Mouse (Mus musculus) macrophage (primary cell): Measurements from ENCODE around the gene Tmem239. TPM values are rescaled to one million over a fixed set of nuclear protein-coding genes. Genes with fewer than 3 reads are reported as not detected.
"Not testable (repeated sequence)": the region's sequence is repeated elsewhere in the genome, so short reads cannot be mapped to it uniquely, and the experiment has no call there.

Experiments
- H3K27ac ChIP-seq: fragments of 350-480 bp; formaldehyde crosslinking; 2 replicates; pipeline ENCODE4 v1.9.0; 2021
- H3K36me3 ChIP-seq: fragments of 350-480 bp; formaldehyde crosslinking; 2 replicates; pipeline ENCODE4 v1.9.0; 2021; ENCODE audit errors: inconsistent target
- H3K4me3 ChIP-seq: fragments of 350-480 bp; formaldehyde crosslinking; 2 replicates; pipeline ENCODE4 v1.9.0; 2021; ENCODE audit errors: inconsistent target
- H3K79me2 ChIP-seq: fragments of 350-480 bp; formaldehyde crosslinking; 2 replicates; pipeline ENCODE4 v1.9.0; 2021; ENCODE audit errors: inconsistent target
- WGBS: methylation state at CpG from one replicate; pipeline ENCODE4 v1.1.7; 2026; ENCODE audit warnings: inconsistent platforms; ENCODE audit not compliant: missing documents; 5-methylcytosine and 5-hydroxymethylcytosine counted together
- polyA plus RNA-seq: library from polyadenylated mRNA; stranded (reverse); fragments of 250-400 nt; gene quantifications from 3 replicates; pipeline ENCODE4 v1.2.4, GENCODE M21; 2018; ENCODE audit warnings: inconsistent platforms
- total RNA-seq, 78 experiments: library from RNA; depleted of rRNA; stranded (reverse); fragments of 250-400 nt; gene quantifications; 1 replicate in 9 of 78; 2 replicates in 24 of 78; 3 replicates in 43 of 78; 4 replicates in 2 of 78; pipeline ENCODE4 v1.2.4; 2018; ENCODE audit warnings: inconsistent platforms in 56 of 78

The Tmem239 gene
- not detected for total RNA-seq (2018; cell fraction: chromatin; rRNA removed)
- not detected for total RNA-seq (2018; cell fraction: cytosol; rRNA removed)
- total RNA-seq (2018; cell fraction: nucleus; rRNA removed): not detected
- polyA plus RNA-seq: not detected in 3 replicates

DNA sequence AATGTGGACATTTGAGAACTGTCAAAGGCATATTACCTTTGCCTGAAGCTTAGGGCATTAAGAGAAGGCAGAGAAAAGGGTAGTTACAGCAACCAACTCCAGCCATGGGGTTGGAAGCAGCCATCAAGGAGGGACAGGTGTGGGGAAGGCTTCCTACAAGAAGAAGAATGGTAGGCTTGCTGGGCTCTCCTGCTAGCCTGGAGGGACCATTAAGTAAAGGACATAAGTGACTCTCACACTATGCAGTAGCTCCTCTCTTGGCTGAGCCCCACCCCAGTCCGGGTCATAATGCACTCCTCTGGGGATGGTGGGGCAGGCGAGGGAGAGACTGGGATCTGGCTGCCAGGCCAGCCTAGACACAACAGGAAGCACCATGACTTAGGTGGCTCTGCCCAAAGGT, at the start of gene Tmem239:
Tmem239 (plus strand) TSS at position 301 of the 400 bp plus-strand sequence.
- no peak within 1 kb of the TSS for H3K27ac ChIP-seq
- 78% methylated on average over 2 of the region's 2 CpGs for WGBS

GRCm38 (mm10) chr2:130357551-130357950, 48.7 kb upstream of the Tmem239 start:
- Histone ChIP-seq H3K36me3 (no peaks in the 10 kb centered on the region), H3K27ac (no peak overlapping the region), H3K4me3 (no peak overlapping the region), H3K79me2 (no peaks in the 10 kb centered on the region)
- WGBS: 86% methylated on average over 5 of the region's 5 CpGs

More for the DNA sequence above, at the start of gene Tmem239:
- H3K4me3 ChIP-seq: no peak within 1 kb of the TSS
- H3K36me3 ChIP-seq: no peaks in the 10 kb centered on the region
- no peaks in the 10 kb centered on the region for H3K79me2 ChIP-seq

GRCm38 (mm10) chr2:130358852-130359251, 47.4 kb upstream of the Tmem239 start:
- H3K27ac ChIP-seq: no peak overlapping the region
- H3K4me3 ChIP-seq: no peak overlapping the region
- no peaks in the 10 kb centered on the region for H3K36me3 ChIP-seq
- WGBS: 14% methylated on average over 5 of the region's 5 CpGs
- no peaks in the 10 kb centered on the region for H3K79me2 ChIP-seq

DNA sequence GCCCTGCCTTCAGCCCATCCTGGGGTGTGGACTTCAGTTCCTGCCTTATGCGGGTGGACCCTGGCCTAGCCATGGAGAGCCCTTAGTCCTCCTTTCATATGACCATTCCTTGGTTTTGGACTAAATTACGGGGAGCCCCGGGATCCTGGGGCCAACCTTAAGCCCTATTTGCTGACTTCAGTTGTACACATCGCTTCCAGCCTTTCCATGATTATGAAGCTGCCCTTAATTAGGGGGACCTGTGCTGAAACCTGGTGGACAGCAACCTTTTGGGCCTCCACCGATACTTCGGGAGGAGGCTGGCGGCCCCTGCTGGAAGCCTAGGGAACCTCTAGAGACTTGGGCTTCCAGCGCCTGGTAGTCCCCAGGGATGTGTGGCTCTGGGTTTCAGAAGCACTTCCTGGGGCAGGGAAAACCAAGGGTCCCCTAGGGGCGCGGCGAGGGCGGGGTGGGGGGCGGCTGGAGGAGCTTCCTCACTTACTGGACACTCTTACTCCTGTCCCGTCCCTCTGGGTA, 43.7 kb upstream of the Tmem239 start:
- H3K4me3 ChIP-seq: no peak overlapping the region
- no peak overlapping the region for H3K27ac ChIP-seq
- 8% methylated on average over 14 of the region's 14 CpGs for WGBS
- H3K36me3 ChIP-seq: no peaks in the 10 kb centered on the region
- no peaks in the 10 kb centered on the region for H3K79me2 ChIP-seq

GRCm38 (mm10) chr2:130365211-130366094, 40.8 kb upstream of the Tmem239 start:
- Histone ChIP-seq H3K4me3 (no peak overlapping the region), H3K79me2 (no peaks in the 10 kb centered on the region), H3K36me3 (no peaks in the 10 kb centered on the region), H3K27ac (no peak overlapping the region)
- WGBS: 12% methylated on average over 30 of the region's 30 CpGs

DNA sequence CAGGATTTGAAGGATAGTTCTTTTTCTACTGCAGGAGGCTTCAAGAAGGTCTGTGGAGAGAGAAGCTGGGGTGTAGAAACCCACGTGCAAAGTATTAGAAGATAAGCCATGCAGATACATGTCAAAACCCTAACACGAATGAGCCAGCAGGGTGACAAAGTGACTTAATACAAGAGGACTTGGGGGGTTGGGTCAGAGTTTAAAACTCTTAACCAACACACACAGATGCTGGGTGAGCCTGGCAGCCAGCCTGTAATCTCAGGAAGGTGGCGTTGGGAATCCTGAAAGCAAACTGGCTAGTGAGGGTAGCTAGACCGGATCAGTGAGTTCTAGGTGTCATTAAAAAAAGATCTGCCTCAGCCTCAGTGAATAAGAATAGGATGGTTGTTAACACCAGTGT, 38.9 kb upstream of the Tmem239 start:
- Histone ChIP-seq H3K79me2 (no peaks in the 10 kb centered on the region), H3K4me3 (no peak overlapping the region)
- 62% methylated on average over 3 of the region's 4 CpGs for WGBS

DNA sequence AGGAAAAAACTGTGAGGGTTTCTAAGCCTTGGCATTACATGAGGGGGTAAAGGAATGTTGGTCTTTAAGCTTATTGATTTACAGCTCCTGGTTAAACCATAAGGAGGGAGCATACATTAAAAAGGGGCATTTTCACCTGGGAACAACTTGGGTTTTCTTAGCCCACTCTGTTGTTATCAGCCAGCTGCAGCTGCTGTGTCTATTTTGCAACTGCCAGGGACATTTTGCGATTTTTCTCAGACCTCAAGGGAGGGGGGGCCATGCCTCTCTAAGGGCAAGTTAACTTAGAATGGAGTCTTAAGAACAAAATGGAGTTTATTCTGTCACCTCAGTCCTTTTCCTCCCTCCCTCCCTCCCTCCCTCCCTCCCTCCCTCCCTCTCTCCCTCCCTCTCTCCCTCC, 33.3 kb upstream of the Tmem239 start:
- H3K79me2 ChIP-seq, H3K27ac ChIP-seq, H3K36me3 ChIP-seq, H3K4me3 ChIP-seq: not testable (repeated sequence)
- WGBS: 0% methylated on average over 1 of the region's 1 CpGs

More for the DNA sequence above, 38.9 kb upstream of the Tmem239 start:
- H3K27ac ChIP-seq: no peak overlapping the region
- H3K36me3 ChIP-seq: no peaks in the 10 kb centered on the region

- no peak overlapping the region for H3K27ac ChIP-seq
- WGBS: 79% methylated on average over 4 of the region's 4 CpGs
- H3K79me2 ChIP-seq: no peaks in the 10 kb centered on the region
- H3K4me3 ChIP-seq: no peak overlapping the region
- no peaks in the 10 kb centered on the region for H3K36me3 ChIP-seq
These were observed 31.3 kb upstream of the Tmem239 start for GRCm38 (mm10) chr2:130374951-130375350.

DNA sequence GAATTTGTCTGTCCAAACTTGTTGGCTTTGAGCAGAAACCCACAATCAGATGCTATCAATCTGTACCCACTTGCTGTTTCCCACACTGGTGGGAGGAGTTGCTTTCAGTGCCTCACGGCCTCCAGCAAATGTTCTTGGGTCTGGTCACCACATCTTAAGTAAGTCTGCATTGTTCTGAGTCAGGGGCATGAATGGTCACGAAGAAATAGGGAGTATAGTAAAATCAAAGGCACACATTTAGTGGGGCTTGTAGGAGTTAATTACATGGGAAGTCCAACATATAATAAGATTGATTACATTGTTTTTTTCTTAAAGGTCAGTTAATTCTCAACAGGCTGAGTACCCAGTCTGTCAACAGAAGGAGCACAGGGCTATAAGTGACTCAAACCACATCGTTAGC, 23.1 kb upstream of the Tmem239 start:
- H3K4me3 ChIP-seq: no peak overlapping the region
- 51% methylated on average over 3 of the region's 3 CpGs for WGBS
- no peak overlapping the region for H3K27ac ChIP-seq
- no peaks in the 10 kb centered on the region for H3K79me2 ChIP-seq
- H3K36me3 ChIP-seq: no peaks in the 10 kb centered on the region

DNA sequence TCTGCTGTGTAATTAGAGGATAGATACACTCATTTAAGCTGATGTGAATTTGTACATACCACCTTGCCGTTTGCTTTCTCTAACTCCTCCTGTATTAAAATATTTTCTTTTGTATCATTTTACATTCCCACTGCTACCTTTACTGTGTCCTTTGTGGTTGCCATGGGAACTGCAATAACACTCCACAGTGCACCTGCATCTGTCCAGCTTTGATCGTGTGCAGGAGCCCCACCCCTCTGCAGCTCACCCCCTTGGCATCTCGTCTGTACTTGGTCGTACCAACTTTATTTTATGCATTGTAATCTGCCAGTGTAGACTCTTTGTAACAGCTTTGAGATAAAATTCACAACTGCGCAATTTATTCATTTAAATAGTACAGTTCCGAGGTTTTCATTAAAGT, 22.4 kb upstream of the Tmem239 start:
- Histone ChIP-seq H3K27ac (no peak overlapping the region), H3K79me2 (no peaks in the 10 kb centered on the region), H3K4me3 (no peak overlapping the region), H3K36me3 (no peaks in the 10 kb centered on the region)
- WGBS: 81% methylated on average over 6 of the region's 6 CpGs

GRCm38 (mm10) chr2:130386212-130386611, 20.1 kb upstream of the Tmem239 start:
- Histone ChIP-seq H3K27ac (no peak overlapping the region), H3K36me3 (no peaks in the 10 kb centered on the region), H3K79me2 (no peaks in the 10 kb centered on the region), H3K4me3 (no peak overlapping the region)
- 60% methylated on average over 1 of the region's 1 CpGs for WGBS

DNA sequence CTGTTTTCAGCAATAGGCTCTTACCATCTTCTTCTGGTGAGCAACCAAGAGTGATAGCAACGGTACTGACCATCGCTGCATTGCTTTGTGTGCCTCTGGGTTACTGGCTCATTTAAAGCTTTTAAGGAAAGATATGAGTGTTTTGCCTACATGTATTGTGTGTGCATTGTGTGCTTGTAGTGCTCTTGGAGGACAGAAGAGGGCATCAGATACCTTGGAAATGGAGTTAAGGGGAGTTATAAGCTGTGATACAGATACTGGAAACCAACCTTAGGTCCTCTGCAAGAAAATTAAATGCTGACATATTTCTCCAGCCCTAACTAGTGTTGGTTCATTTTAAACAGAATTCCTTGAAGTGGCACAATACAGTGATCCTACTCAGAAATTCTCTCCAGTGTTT, 17.5 kb upstream of the Tmem239 start:
- H3K4me3 ChIP-seq: no peak overlapping the region
- no peaks in the 10 kb centered on the region for H3K36me3 ChIP-seq
- H3K27ac ChIP-seq: no peak overlapping the region
- WGBS: 88% methylated on average over 2 of the region's 2 CpGs
- no peaks in the 10 kb centered on the region for H3K79me2 ChIP-seq

DNA sequence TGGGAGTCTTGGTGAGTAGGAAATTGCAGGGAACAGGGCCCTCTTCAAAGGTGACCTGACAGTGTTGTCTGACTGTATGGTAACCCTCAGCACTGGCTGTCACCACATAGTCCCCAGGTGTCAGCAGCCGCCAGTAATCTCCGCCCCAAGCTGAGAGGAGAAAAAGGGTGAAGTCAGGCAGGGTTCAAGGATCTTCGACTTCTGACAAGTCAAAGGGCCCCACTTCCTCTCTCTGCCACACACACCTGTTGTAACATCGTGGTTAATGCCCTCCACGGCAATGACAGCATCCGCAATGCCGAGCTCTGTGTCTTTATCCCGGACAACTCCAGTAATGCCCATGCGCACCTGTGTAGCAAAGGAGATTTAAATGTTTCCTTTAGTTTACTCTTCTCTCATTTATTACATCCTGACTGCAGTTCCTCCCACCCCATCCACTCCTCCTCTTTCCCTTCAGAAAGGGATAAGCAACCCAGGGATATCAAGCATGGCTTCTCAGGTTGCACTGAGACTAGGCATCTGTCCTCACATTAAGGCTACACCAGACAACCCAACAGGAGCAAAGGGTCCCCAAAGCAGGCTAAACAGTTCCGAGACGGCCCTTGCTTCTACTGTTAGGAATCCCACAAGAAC, 15.2 kb upstream of the Tmem239 start:
- WGBS: 76% methylated on average over 11 of the region's 11 CpGs
- Histone ChIP-seq H3K4me3 (no peak overlapping the region), H3K36me3 (no peaks in the 10 kb centered on the region), H3K27ac (no peak overlapping the region), H3K79me2 (no peaks in the 10 kb centered on the region)

DNA sequence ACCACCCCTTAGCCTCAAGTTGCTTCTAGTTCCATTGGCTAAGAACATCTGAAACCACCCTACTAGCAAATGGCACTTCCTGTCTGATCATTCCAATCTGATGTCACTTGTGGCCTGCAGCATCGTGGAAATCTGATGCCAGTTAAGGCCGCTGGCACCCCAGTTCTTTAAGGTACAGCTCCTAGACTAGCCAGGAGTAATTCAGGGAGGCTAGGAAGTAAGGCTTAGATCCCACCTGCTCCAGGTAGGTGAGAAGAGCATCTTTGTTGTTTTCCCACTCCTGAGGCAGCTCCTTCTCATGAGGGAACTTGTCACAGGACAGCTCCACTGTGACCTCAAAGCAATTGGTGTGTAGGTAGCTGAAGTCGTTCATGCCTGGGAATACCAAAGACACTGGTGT, 13.4 kb upstream of the Tmem239 start:
- H3K36me3 ChIP-seq: no peaks in the 10 kb centered on the region
- H3K27ac ChIP-seq: no peak overlapping the region
- no peaks in the 10 kb centered on the region for H3K79me2 ChIP-seq
- WGBS: 78% methylated on average over 3 of the region's 3 CpGs
- no peak overlapping the region for H3K4me3 ChIP-seq

DNA sequence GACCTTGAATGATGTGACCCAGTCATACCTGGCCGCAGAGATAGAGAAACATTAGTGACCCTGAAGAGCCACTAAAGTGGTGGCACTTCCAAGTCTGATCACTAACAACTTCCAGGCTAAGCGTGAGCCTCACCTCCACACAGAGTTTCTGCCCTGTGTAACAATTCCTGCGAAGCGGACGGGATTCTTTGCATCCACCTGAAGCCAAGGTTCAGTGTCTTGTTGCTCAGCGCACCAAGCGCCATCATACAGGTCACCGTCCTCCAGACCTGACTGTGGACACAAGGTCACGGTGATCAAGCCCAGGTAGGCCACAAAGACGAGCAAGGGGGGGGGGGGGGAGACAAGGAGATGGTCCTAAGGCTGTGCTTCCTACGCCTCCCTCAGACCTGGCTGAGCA, 10.6 kb upstream of the Tmem239 start:
- no peaks in the 10 kb centered on the region for H3K36me3 ChIP-seq
- WGBS: 93% methylated on average over 11 of the region's 11 CpGs
- H3K27ac ChIP-seq: no peak overlapping the region
- no peaks in the 10 kb centered on the region for H3K79me2 ChIP-seq
- H3K4me3 ChIP-seq: no peak overlapping the region
